ENCODE assay signal across 15 mouse cellular contexts in the genomic region with DNA sequence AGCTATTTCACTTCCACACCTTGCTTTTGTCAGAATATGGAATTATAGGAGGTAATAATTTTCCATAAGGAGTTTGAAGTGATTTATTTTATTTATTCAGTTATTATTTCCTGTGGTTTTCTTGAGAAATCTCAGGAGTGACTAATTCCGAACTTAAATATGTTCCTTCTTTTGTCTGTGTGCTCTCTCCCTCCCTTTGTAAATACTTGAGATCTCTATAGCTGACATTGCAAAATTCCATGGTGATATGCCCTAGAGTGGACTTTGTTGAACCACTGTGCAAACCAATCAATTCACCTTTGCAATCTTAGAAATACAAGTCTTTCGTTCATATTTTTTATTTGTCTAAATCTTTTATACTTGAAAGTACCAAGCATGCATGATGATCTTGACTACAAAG.
"Had no signal": no experiment of that assay in that cellular context is flagged by ENCODE, and none has a peak within 500 bp of the region (broad histone marks: within the 10 kb centered on the region; RNA-seq: fewer than 3 reads in every experiment).

No protein-coding gene starts in this region.

- H3K36me3 ChIP-seq: limb, embryonic 12.5 days; liver, embryonic 15.5 days; lung, embryonic 15.5 days; midbrain, embryonic 10.5 days; neural tube, embryonic 12.5 days had no signal

- H3K4me3 ChIP-seq: left cerebral cortex, adult 2 months; limb, embryonic 12.5 days; liver, embryonic 15.5 days; lung, embryonic 15.5 days; midbrain, embryonic 10.5 days; neural tube, embryonic 12.5 days had no signal

- DNase-seq: kidney, adult 2 months; kidney, postnatal 25 days; liver; midbrain, embryonic 14.5 days; right cerebral cortex, postnatal 4 days; spleen, adult 18-20 months; thymus, adult 18-20 months; thymus, postnatal 14 days had no signal

- H3K27ac ChIP-seq: left cerebral cortex, adult 2 months; limb, embryonic 12.5 days; liver, embryonic 15.5 days; lung, embryonic 15.5 days; midbrain, embryonic 10.5 days; neural tube, embryonic 12.5 days had no signal

- H3K4me1 ChIP-seq: limb, embryonic 12.5 days; liver, embryonic 15.5 days; lung, embryonic 15.5 days; midbrain, embryonic 10.5 days; neural tube, embryonic 12.5 days had no signal

- H3K9ac ChIP-seq: limb, embryonic 12.5 days; liver, embryonic 15.5 days; lung, embryonic 15.5 days; neural tube, embryonic 12.5 days had no signal

- H3K4me2 ChIP-seq: limb, embryonic 12.5 days; liver, embryonic 15.5 days; lung, embryonic 15.5 days; neural tube, embryonic 12.5 days had no signal

- H3K9me3 ChIP-seq: limb, embryonic 12.5 days; liver, embryonic 15.5 days; lung, embryonic 15.5 days; midbrain, embryonic 10.5 days; neural tube, embryonic 12.5 days had no signal

- ATAC-seq: intestine, embryonic 16.5 days had no signal

- H3K27me3 ChIP-seq: limb, embryonic 12.5 days; liver, embryonic 15.5 days; lung, embryonic 15.5 days; neural tube, embryonic 12.5 days had no signal
